Mouse (Mus musculus) left cerebral cortex, postnatal 4 days (tissue): ENCODE measurements around the gene Kbtbd12. TPM values are rescaled to one million over a fixed set of nuclear protein-coding genes. Genes with fewer than 3 reads are reported as not detected.

Experiments used
- DNase-seq: peaks from one replicate; pipeline ENCODE4 v3.0.0-alpha.2; 2022
- intact Hi-C: fragments of 180-260 bp; cut with DNase I; formaldehyde crosslinking; loops from one replicate; pipeline ENCODE4 v1.15.1; 2025
- total RNA-seq, 2 experiments: library from RNA; stranded (reverse); gene quantifications; 2 replicates each; pipeline ENCODE4 v1.2.3; 2021

The Kbtbd12 gene
- under 1 TPM in 1 of 2 experiments, not detected in 1; 0.32 TPM for total RNA-seq

DNA sequence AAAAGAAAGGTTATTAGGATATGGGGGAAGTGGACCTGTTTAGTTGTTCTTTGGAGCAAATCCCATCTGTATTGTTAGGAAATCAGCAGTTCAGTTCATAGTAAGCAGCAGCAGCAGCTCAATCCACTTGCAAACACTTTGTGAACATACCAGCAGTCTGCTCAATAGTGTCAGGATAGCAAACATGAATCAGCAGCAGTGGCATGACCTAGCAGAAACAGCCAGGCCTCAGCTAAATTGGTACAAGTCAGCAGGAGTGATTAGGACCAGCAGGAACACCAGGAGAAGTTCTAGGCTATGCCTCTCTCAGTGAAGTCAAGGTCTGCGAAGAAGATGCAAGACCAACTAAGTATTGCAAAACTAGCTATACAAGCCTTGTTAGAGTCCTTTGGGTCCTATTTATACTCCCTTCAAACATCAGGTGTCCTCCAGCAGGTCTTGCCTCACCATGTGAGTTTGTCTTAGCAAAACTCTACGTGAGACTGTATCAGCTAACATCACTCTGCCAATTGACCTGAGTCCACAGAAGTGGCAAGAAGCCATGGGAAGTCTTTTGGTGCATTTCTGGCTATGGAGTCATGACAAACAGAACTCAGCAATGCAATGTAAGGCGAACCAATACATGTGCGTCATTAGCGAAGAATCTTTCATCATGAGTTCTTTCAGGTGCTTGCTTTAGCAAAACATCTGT lies at the start of gene Kbtbd12:
TSS of gene Kbtbd12 (minus strand) at position 340 of the 691 bp plus-strand sequence.
- intact Hi-C loops: no loop called here
- DNase-seq: no peak

DNA sequence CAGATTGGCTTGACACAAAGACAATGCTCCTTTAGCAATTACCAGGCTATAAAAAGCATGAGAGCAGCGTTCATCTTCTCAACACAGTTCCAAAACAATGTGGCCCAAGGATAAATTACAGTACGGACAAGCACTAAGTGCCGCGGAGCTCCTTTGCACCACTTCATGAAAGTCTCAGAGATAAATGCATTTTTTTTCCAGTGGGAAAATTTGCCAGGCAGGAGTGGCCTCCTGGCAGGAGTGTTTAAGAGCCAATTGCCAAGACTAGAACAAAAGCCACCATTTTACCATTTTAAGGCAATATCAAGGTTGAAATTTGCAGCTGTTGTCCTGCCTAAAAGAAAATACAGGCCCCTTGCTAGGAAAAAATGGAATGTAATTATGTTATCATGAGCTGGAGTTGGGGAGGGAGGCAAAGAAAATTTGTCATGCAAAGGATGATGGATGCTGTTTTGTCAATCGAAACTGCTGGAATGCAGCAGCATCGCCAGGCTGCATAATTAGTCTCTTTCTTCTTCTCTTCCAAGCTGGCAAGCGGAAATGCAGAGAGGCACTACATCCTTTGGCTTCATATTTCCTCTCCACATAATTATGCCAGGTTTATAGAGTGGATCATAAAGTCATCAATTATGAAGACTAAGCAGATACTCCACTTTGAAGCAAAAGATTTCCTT lies 45.8 kb upstream of the Kbtbd12 start:
- intact Hi-C loops: no loop called here
- DNase-seq: no peak

DNA sequence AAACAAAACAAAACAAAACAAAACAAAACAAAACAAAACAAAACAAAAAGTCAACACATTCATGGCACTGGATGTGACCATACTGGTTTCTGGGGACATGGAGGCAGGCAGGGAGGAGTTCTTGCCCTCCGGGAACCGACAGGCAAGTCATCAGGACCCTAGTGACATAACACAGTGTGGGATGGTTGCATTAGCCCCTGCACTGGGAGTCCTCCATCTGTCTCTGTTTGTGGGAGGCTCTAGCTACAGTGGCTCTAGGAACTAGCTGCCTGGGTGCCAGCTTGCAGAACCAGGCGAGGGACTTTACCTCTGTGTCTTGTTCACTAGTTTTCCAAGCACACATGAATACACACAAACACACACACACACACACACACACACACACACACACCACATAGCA lies 43.3 kb upstream of the Kbtbd12 start:
- no peak for DNase-seq
- intact Hi-C loops: no loop called here

DNA sequence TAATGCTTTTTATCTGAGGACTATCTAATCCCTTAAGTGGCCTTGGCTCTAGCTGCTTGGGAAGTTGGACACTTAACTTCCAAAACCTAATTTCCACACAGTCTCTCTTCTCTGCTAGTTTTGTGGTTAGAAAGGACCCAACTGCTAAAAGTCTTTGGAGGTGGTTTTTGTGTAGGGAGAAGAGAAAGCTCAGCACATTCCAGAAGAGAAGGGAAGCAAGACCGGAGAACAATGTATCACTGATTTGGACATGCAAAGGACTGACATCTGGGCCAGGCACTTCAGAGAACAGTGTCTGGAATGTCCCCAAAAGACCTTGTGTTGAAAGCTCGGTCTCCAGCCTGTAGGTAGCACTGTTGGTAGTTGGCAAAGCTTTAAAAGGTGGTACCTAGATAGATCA lies 40.0 kb upstream of the Kbtbd12 start:
- no peak for DNase-seq
- intact Hi-C loops: no loop called here

DNA sequence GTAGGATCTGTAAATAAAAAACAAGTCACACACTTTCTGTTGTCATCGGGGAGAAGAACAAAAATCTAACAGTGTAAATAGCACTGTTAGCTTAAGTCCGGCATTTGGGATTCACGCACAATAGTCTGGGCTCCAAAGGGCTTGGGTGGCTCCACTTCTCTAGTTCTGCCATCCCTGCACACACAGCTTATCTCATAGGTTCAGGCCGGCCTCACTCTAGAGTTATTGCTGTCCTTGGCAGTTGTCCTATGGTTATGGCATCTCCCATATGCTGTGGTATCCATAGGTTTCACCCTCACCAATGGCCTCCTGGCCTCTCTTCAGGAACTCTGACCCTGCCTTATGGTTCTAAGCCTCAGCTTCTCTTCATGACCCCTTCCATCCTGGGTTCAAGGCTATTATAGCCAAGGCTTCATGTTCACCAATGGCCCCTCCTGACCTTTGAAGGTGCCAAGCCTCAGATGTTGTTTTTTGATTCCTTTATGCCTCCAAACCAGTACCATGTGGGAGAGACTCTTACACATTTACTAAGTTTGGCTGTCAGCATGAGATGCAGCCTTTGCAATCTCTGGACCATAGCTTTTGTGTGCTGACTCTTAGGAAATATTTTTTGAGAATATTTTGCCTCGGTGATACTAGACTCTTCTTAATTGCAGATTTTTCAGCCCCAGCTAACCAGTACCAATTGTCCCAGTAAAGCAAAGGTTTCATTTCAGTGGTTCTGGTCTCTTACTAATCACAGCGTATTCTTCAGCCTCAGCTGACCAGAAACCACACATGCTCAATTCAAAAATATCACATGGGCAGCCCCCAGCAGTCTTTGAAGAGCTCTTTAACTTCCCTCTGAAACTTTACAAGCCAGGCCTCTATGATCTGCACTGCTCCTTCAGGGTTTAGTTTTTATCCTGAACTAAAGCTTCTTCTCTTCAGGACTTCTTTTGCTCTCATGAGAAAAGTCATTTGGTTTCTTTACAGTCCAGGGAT lies 39.3 kb upstream of the Kbtbd12 start:
- intact Hi-C loops: no loop called here
- DNase-seq: no peak

DNA sequence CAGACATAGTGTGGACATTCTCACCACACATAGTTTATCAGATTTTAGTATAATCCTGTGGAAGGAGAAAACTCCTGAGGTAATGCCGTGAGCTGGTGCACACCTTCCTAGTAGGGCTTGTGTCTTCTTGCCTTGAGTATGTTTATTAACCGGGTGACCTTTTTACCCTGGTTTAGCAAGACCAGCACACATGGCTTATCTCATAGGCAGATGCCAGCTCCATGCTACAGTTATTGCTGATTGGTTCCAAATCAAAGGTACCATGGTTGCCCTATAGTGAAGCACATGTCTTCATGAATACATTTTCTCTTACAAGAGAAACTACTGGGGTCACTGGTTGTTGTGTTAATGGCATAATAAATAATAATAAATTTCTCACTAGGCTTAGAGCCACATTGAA lies 38.1 kb upstream of the Kbtbd12 start:
- intact Hi-C loops: no loop called here
- DNase-seq: no peak

DNA sequence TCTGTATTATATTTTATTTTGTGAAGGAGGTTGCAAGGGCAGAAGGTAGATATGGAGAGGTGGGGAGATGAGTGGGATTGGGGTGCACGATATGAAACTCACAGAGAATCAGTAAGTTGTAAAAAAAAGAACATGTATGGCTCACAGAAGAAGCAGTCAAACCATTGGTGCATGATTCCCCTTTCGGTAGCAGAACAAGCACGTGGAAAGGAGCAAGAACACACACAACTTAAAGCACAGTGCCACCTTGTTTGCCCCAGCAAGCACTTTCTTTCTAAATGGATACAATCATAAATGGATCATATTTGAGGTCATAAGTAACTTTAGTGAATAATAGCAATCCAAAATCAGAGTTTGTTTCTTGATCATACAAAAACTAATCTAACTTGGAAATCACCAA lies 24.5 kb upstream of the Kbtbd12 start:
- no peak for DNase-seq
- intact Hi-C loops: no loop called here

DNA sequence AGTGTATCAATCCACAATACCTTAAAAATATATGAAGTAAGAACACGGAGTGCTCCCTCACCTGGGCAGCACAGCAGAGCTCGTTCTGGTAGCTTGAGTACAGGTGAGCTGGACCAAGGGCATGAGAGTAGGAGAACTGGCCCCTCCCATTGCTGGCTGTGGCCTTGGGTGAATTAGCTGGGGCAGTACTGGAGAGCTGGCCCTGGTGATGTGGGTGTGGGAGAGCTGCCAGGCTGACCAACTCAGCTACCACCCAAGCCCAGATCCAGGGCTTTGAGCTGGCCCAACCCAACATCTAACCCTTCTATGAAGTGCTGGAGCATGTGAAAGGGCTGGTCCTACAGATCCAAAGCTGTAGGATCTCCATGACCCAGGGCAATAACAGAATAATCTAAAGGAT lies 23.9 kb upstream of the Kbtbd12 start:
- DNase-seq: no peak
- intact Hi-C loops: no loop called here

DNA sequence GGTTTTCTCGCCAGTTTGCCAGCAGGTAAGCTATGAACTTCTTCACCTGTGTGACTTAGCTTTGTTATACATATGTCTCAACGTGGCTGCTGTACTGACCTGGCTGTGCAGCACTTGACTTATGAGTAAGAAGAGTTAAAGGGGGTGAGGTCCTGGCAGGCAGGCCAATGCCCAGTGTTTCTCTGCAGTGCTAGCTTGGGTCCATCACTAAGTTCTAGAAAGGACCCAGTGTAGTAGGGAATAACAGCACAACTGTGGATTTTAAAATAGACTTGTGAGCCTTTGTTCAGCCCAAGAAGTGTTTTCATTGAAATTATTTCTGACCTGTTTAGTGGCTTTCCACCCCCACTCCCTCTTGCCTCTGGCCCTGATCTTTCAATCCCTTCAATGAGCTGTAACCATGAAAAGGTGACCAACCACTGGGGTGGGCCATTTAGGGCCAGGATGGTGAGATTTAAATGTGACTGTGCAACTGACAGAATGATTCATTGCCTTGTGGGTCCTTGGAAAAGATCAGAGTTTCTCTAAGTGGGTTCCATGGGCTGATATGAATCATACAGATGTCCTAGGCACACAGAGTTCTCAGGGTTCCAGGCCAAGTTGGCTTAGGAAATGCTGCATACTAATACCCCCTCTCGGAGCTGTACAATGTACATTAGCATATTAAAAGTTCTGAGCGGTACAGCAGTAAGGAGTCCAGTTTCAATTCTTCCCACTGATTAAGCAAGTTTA lies 10.0 kb upstream of the Kbtbd12 start:
- intact Hi-C loops: no loop called here
- no peak for DNase-seq

DNA sequence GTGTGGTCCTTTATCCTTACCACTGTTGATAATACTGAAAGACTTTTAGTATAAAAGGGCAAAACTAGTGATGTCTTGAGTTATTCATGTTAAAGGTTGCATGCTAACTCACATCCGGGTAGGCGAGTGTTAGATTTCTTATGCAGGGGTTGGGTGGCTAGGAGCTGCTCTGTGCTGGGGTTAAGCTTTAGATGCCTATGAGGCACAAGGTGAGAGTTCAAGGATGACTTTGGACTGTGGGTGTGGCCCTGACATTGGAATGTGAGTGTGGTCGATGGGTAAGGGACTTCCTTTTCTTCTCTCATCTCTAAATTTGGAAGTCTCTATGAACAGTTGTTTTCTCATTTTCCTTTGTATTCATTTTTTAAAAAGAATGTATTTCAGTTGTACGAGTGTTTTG lies 7.0 kb upstream of the Kbtbd12 start:
- DNase-seq: no peak

DNA sequence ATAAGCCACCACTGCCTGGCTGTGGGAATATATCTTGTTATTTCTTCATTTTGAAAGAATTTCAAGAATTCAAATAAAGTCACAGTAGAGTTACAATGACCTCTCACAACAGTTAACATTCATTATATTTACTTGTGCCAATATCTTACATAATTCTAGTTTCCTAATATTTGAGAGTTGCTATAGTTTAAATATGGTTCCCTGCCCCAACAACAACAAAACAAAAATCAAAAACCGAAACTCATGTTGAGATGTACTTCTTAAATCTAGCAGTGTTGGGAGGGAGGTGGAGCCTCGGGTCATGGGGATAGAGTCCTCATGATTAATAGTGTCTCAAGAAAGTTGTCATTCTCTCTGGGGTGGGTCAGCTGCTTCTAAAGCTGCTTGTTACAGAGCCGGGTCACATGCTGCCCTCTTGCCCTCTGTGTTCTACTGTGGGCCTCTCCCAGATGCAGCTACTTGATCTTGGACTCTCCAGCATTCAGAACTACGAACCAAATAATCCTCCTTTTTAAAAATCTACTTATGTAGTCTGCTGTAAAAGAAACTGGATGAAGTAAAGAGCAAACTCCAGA lies 3.7 kb upstream of the Kbtbd12 start:
- no peak for DNase-seq
- intact Hi-C loops: no loop called here

More for the DNA sequence above, 7.0 kb upstream of the Kbtbd12 start:
- intact Hi-C loops: no loop called here

DNA sequence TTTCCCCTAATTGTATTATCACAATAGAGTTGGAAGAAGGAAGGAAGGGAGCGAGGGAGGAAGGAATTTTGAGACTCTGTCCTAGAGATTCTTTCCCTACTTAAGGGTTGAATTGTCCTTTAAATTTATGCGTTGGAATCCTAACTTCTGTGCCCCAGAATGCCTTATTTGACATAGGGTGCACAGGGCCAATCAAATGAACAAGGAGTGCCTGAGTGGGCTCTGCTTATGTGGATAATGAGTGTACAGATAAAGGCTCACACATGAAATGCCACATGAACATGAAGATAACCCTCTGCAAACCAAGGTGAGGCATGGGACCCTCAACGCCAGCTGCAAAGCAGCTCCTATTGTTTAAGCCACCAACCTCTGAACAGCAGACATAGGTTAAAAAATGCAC lies 2.6 kb upstream of the Kbtbd12 start:
- intact Hi-C loops: no loop called here
- no peak for DNase-seq

DNA sequence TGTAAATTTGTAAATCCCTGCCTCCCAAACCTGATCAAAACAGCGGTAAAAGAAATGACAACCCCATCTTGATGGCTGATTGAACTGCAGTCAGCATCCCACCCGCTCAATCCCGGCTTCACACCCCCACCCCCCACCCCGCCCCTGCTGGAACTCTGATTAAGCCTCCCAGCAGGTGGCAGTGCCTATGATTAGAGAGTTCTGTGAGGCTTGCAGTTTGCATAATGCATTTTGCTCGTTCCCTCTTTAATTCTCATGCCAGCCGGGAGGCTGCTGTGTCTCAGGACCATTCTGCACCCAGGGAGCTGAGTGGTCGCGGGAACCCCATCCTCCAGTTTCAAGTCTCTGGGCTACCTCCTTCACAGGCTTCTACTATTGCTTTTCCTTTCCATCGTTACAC lies 2.2 kb upstream of the Kbtbd12 start:
- intact Hi-C loops: no loop called here
- DNase-seq: peak; percentile 41

DNA sequence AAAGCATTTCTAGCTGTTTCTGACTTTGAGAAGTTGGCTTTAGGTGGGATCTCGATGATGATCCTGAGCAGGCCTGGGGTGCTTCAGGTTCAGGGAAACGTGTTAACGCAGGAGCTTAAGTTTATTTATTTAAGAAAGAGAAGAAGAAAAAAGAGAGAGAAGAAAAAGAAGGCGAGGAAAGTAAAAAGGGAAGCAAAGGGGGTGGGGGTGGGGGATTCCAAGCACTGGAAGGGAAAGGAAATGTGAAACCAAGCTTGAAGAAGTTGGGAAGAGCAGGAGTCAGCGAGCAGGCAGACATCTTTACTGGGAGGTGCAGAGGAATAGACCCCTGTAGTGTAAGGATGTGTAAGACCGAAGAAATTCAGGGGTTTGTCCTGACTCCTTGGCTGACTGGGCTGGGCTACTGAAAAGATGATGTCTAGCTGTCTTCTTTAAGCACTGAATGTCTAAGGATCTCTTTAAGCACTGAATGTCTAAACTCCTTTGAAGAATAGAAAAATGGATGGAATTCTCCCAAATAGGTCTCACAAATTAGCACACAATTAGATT lies 1.7 kb upstream of the Kbtbd12 start:
- intact Hi-C loops: no loop called here

DNA sequence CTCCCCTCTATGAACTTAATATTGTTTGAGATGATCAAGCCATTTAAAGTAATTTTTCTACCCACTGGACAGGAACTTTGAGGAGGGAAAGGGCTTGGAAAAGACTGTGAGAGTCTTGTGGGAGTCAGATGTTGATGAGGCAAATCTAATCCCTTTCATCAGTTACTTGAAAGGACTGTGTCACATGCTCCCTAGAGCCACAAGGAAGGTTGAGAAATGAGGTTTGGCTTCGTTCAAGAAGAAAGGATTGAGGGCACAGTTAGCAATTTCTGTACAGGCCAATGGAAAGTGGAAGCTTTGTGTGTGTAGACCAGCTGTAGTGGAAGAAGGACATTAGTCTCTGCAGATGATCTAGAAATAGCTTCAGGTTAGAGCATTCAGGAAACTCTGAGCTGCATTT lies 1.2 kb upstream of the Kbtbd12 start:
- DNase-seq: no peak
- intact Hi-C loops: no loop called here

More for the DNA sequence above, 1.7 kb upstream of the Kbtbd12 start:
- DNase-seq: no peak

DNA sequence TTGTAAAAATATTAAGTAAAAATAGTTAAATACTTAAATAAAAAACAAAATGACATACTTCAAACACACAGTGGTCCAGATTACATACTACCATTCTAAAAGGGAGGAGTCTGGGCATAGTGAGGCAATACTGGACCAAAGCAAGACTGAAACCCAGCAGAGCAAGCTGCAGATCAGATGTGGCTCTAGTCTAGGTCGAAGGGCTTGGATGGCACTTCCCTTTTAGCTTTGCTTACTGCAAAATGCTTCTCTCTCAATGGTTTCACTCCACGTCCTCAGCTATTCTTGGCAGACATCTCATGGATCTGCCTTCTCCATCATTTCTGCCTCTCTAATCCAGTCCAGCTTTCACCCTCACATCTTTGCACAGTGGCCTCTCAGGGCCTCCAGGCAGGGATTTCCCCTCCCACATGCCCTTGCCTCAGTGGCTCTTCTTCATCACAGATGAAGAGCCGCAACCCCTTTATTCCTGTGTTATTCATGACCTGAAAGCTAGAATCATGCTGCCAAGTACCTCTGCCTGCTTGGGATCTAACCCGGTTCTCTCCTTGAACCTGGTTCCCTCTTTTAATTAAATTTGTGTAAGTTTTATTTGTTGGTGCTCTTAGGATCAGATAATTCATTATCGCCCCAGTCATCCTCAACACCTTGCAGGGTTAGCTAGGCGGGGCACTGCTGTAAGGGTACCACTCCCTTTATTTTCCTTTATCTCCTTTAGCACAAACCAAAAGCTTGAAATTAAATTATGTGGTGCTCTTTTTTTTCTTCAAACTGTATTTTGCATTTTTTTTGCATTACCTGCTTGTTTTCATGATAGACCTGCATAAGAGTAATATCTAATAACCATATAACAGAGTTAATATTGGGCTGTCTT lies 1.6 kb downstream of the Kbtbd12 start:
- intact Hi-C loops: no loop called here
- no peak for DNase-seq

DNA sequence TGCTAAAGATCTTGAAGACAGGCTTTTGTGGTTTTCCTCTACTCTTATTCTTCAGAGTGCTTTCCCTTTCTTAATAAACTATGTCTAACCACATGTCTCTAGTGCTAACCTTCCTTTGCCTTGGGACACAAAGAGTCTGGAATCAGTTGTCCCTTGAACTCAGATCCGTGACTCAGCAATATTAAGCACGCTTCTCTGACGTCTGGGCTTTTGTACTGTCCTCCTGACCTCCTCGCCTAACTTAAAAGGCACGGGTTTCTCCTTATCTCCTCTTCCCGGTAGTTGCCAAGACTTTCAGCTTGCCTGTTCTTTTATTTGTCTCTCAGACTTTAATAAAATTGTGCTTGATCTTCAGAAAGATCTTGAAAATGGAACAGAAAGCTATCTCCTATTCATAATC lies 6.5 kb downstream of the Kbtbd12 start:
- intact Hi-C loops: no loop called here
- no peak for DNase-seq

DNA sequence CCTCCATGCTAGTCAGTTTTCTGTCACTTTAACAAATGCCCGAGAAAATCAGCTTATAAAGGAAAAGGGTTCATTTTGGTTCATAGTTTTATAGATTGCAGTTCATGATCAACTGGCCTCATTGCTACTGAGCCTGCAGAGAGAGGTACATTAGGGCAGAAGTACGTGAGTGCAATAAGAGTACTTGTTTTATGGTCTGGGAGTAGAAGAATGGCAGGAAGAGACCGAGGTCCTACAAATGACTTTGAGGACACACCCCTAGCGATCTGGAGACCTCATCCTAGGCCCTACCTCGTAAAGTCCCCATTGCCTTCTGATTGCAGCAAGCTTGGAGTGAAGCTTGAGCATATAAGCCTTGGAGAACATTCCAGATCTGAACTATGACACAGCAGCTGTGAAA lies 7.2 kb downstream of the Kbtbd12 start:
- intact Hi-C loops: no loop called here
- DNase-seq: no peak

DNA sequence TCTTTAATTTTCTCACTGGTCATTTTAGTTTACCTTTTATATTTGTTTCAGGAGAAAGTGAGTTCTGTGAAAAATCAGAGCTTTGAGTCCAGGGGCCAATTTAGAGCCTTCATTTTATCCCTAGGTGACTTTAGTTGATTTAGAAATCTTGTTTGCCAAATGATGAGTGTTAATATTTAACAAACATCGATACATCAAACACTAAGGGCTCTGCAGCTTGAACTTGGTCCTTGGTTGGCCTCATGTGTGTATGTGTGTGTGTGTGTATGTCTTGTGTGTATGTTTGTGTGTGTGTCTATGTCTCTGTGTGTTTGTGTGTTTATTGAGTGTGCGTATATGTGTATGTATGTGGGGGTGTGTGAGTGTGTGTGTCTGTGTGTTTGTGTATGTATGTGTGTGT lies 7.9 kb downstream of the Kbtbd12 start:
- intact Hi-C loops: no loop called here
- no peak for DNase-seq
